Mouse (Mus musculus): Measurements from ENCODE around the gene Pik3r1. TPM values are rescaled to one million over a fixed set of nuclear protein-coding genes. Genes with fewer than 3 reads are reported as not detected.

The Pik3r1 gene
- polyA plus RNA-seq, 1 experiment from 2014 or later = 63.3 TPM

DNA sequence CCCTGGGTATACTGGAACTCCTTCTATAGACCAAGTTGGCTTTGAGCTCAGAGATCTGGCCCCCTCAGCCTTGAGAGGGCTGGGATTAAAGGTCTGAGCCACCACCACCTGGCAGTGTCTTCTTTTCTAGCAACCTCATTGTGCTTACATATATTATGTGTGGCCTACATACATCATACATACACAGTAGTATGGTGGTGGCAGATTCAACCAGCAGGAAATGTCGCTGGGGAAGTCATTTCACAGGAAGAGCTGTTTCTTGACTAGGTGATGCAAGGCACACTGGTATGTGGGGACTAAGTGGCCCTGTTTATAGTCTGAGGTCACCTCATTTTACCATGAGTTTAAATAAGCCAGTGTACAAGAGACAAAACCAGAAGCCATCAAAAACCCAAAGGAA lies 87.9 kb downstream of the Pik3r1 start:
- no peak overlapping the region for H3K27ac ChIP-seq (replicated peaks; ENCODE audit: low read depth, low read length)
- DNase-seq (no peak), ATAC-seq (ENCODE audit: low FRiP score, low TSS enrichment) (no peak)
- no peaks in the 10 kb centered on the region for H3K9me3 ChIP-seq (ENCODE audit: control insufficient read depth, low read length)
- H3K4me2 ChIP-seq (ENCODE audit: low read length) = no peak overlapping the region
- H3K9ac ChIP-seq (replicated peaks; ENCODE audit: low read length) = no peak overlapping the region
- 93% methylated on average over 1 of the region's 1 CpGs for WGBS
- no peak overlapping the region for H3K4me3 ChIP-seq (replicated peaks; ENCODE audit: low read depth, low read length)
- H3K4me1 ChIP-seq (ENCODE audit: control insufficient read depth, insufficient read depth, low read length) = no peaks in the 10 kb centered on the region
- peaks cover 20% of the 10 kb centered on the region for H3K36me3 ChIP-seq (ENCODE audit: control insufficient read depth, insufficient read depth, low read length)
- no peaks in the 10 kb centered on the region for H3K27me3 ChIP-seq (ENCODE audit: control insufficient read depth, insufficient read depth, low read length)

- Histone ChIP-seq H3K4me2 (ENCODE audit: low read length) (no peak overlapping the region), H3K9me3 (ENCODE audit: control insufficient read depth, low read length) (no peaks in the 10 kb centered on the region), H3K36me3 (ENCODE audit: control insufficient read depth, insufficient read depth, low read length) (peaks cover 10% of the 10 kb centered on the region), H3K27me3 (ENCODE audit: control insufficient read depth, insufficient read depth, low read length) (no peaks in the 10 kb centered on the region), H3K4me1 (ENCODE audit: control insufficient read depth, insufficient read depth, low read length) (no peaks in the 10 kb centered on the region), H3K27ac (replicated peaks; ENCODE audit: low read depth, low read length) (no peak overlapping the region), H3K9ac (replicated peaks; ENCODE audit: low read length) (no peak overlapping the region), H3K4me3 (replicated peaks; ENCODE audit: low read depth, low read length) (no peak overlapping the region)
- 96% methylated on average over 1 of the region's 1 CpGs for WGBS
- ATAC-seq (ENCODE audit: low FRiP score, low TSS enrichment) = no peak
- DNase-seq = no peak
These were observed 89.0 kb downstream of the Pik3r1 start for GRCm38 (mm10) chr13:101678984-101679383.

- no peak overlapping the region for H3K4me2 ChIP-seq (ENCODE audit: low read length)
- H3K4me3 ChIP-seq (replicated peaks; ENCODE audit: low read depth, low read length) = no peak overlapping the region
- no peak overlapping the region for H3K9ac ChIP-seq (replicated peaks; ENCODE audit: low read length)
- peaks cover 3% of the 10 kb centered on the region for H3K36me3 ChIP-seq (ENCODE audit: control insufficient read depth, insufficient read depth, low read length)
- DNase-seq (no peak), ATAC-seq (ENCODE audit: low FRiP score, low TSS enrichment) (no peak)
- 90% methylated on average over 4 of the region's 4 CpGs for WGBS
- no peaks in the 10 kb centered on the region for H3K27me3 ChIP-seq (ENCODE audit: control insufficient read depth, insufficient read depth, low read length)
- H3K4me1 ChIP-seq (ENCODE audit: control insufficient read depth, insufficient read depth, low read length) = no peaks in the 10 kb centered on the region
- no peak overlapping the region for H3K27ac ChIP-seq (replicated peaks; ENCODE audit: low read depth, low read length)
- no peaks in the 10 kb centered on the region for H3K9me3 ChIP-seq (ENCODE audit: control insufficient read depth, low read length)
These were observed 90.0 kb downstream of the Pik3r1 start for GRCm38 (mm10) chr13:101678036-101678435.

DNA sequence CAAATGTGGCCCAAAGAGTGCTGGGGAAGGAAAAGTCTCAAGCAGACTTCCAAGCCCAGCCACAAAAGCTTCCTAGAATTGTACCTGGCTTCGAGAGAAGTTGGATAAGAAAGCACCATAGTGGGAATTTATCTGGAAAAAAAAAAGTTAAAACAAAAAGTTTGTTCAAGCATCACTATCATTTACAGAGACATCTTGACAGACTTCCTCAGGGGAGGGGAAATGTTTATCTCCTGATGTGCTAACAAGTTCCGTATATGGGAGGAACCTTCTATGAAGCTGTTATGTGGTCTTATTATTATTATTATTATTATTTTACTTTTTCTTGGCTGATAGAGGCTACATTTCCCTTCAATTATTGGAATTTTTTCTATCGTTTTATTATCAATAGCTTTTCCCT lies 94.1 kb downstream of the Pik3r1 start:
- Histone ChIP-seq H3K9me3 (ENCODE audit: control insufficient read depth, low read length) (no peaks in the 10 kb centered on the region), H3K9ac (replicated peaks; ENCODE audit: low read length) (no peak overlapping the region), H3K27ac (replicated peaks; ENCODE audit: low read depth, low read length) (no peak overlapping the region), H3K4me3 (replicated peaks; ENCODE audit: low read depth, low read length) (no peak overlapping the region), H3K36me3 (ENCODE audit: control insufficient read depth, insufficient read depth, low read length) (no peaks in the 10 kb centered on the region), H3K27me3 (ENCODE audit: control insufficient read depth, insufficient read depth, low read length) (no peaks in the 10 kb centered on the region), H3K4me2 (ENCODE audit: low read length) (no peak overlapping the region), H3K4me1 (ENCODE audit: control insufficient read depth, insufficient read depth, low read length) (no peaks in the 10 kb centered on the region)
- DNase-seq = no peak
- no peak for ATAC-seq (ENCODE audit: low FRiP score, low TSS enrichment)
- WGBS = 93% methylated on average over 3 of the region's 3 CpGs

DNA sequence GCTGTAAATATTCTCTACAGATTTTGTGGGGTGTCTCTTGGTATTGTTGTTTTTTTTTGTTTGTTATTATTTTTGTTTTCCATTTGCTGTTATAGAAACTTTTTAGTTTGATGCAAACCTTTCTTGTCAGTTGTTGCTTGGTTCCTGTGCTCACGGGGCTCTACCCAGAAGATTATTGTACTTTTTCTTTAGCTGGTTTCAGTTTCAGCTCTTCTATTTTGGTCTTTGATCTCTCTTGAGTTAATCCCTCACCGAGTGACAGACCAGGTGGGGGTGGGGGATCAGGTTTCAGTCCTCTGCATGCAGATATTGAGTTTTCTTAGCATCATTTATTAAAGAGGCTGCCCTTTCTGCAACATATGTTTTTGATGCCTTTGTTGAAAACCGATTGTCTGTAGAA lies 99.2 kb downstream of the Pik3r1 start:
- H3K36me3 ChIP-seq (ENCODE audit: control insufficient read depth, insufficient read depth, low read length) = no peaks in the 10 kb centered on the region
- H3K4me1 ChIP-seq (ENCODE audit: control insufficient read depth, insufficient read depth, low read length) = no peaks in the 10 kb centered on the region
- 32% methylated on average over 3 of the region's 3 CpGs for WGBS
- ATAC-seq (ENCODE audit: low FRiP score, low TSS enrichment) (no peak), DNase-seq (no peak)
- H3K9ac ChIP-seq (replicated peaks; ENCODE audit: low read length) = no peak overlapping the region
- H3K9me3 ChIP-seq (ENCODE audit: control insufficient read depth, low read length) = peaks cover 9% of the 10 kb centered on the region
- H3K4me3 ChIP-seq (replicated peaks; ENCODE audit: low read depth, low read length) = no peak overlapping the region
- H3K27me3 ChIP-seq (ENCODE audit: control insufficient read depth, insufficient read depth, low read length) = no peaks in the 10 kb centered on the region
- no peak overlapping the region for H3K27ac ChIP-seq (replicated peaks; ENCODE audit: low read depth, low read length)
- no peak overlapping the region for H3K4me2 ChIP-seq (ENCODE audit: low read length)

- Histone ChIP-seq H3K4me2 (ENCODE audit: low read length) (no peak overlapping the region), H3K27me3 (ENCODE audit: control insufficient read depth, insufficient read depth, low read length) (no peaks in the 10 kb centered on the region), H3K4me3 (replicated peaks; ENCODE audit: low read depth, low read length) (no peak overlapping the region), H3K4me1 (ENCODE audit: control insufficient read depth, insufficient read depth, low read length) (no peaks in the 10 kb centered on the region), H3K9ac (replicated peaks; ENCODE audit: low read length) (no peak overlapping the region), H3K9me3 (ENCODE audit: control insufficient read depth, low read length) (peaks cover 9% of the 10 kb centered on the region), H3K36me3 (ENCODE audit: control insufficient read depth, insufficient read depth, low read length) (no peaks in the 10 kb centered on the region), H3K27ac (replicated peaks; ENCODE audit: low read depth, low read length) (no peak overlapping the region)
- WGBS = 84% methylated on average over 5 of the region's 5 CpGs
- no peak for ATAC-seq (ENCODE audit: low FRiP score, low TSS enrichment)
- no peak for DNase-seq
These were observed 104.0 kb downstream of the Pik3r1 start for GRCm38 (mm10) chr13:101664010-101664409.

DNA sequence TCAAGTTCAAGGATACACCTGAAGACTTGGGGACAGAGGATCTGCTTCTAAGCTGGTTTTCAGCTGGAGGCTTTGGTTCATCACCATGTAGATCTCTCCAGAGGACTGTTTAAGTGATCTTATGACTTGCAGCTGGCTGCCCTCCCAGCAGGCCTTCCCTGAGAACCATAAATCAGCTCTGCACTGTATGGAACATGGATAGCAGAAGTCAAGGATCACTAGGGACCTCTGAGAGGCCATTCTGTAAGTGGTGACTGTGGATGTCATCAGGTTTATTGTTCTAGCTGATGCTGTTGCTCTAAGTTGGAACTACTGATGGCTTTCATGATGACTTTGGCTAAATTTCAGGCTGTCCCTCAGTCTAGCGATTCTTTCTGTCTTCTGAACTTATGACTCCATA lies 105.1 kb downstream of the Pik3r1 start:
- Histone ChIP-seq H3K4me1 (ENCODE audit: control insufficient read depth, insufficient read depth, low read length) (no peaks in the 10 kb centered on the region), H3K27ac (replicated peaks; ENCODE audit: low read depth, low read length) (no peak overlapping the region), H3K27me3 (ENCODE audit: control insufficient read depth, insufficient read depth, low read length) (no peaks in the 10 kb centered on the region), H3K4me2 (ENCODE audit: low read length) (no peak overlapping the region), H3K4me3 (replicated peaks; ENCODE audit: low read depth, low read length) (no peak overlapping the region), H3K36me3 (ENCODE audit: control insufficient read depth, insufficient read depth, low read length) (no peaks in the 10 kb centered on the region), H3K9ac (replicated peaks; ENCODE audit: low read length) (no peak overlapping the region), H3K9me3 (ENCODE audit: control insufficient read depth, low read length) (peaks cover 4% of the 10 kb centered on the region; the same call in 1 of the 2 replicates)
- WGBS = 97% methylated on average over 1 of the region's 1 CpGs
- no peak for ATAC-seq (ENCODE audit: low FRiP score, low TSS enrichment)
- no peak for DNase-seq

- Histone ChIP-seq H3K4me2 (ENCODE audit: low read length) (no peak overlapping the region), H3K4me3 (replicated peaks; ENCODE audit: low read depth, low read length) (no peak overlapping the region), H3K27me3 (ENCODE audit: control insufficient read depth, insufficient read depth, low read length) (no peaks in the 10 kb centered on the region), H3K9ac (replicated peaks; ENCODE audit: low read length) (no peak overlapping the region), H3K36me3 (ENCODE audit: control insufficient read depth, insufficient read depth, low read length) (no peaks in the 10 kb centered on the region), H3K27ac (replicated peaks; ENCODE audit: low read depth, low read length) (no peak overlapping the region), H3K9me3 (ENCODE audit: control insufficient read depth, low read length) (no peaks in the 10 kb centered on the region), H3K4me1 (ENCODE audit: control insufficient read depth, insufficient read depth, low read length) (no peaks in the 10 kb centered on the region)
- 94% methylated on average over 6 of the region's 6 CpGs for WGBS
- no peak for DNase-seq
- no peak for ATAC-seq (ENCODE audit: low FRiP score, low TSS enrichment)
These were observed 106.5 kb downstream of the Pik3r1 start for GRCm38 (mm10) chr13:101661567-101661966.

- Histone ChIP-seq H3K27ac (replicated peaks; ENCODE audit: low read depth, low read length) (no peak overlapping the region), H3K4me1 (ENCODE audit: control insufficient read depth, insufficient read depth, low read length) (no peaks in the 10 kb centered on the region), H3K36me3 (ENCODE audit: control insufficient read depth, insufficient read depth, low read length) (no peaks in the 10 kb centered on the region), H3K4me3 (replicated peaks; ENCODE audit: low read depth, low read length) (no peak overlapping the region), H3K9me3 (ENCODE audit: control insufficient read depth, low read length) (no peaks in the 10 kb centered on the region), H3K27me3 (ENCODE audit: control insufficient read depth, insufficient read depth, low read length) (no peaks in the 10 kb centered on the region), H3K4me2 (ENCODE audit: low read length) (no peak overlapping the region), H3K9ac (replicated peaks; ENCODE audit: low read length) (no peak overlapping the region)
- WGBS = 97% methylated on average over 2 of the region's 2 CpGs
- ATAC-seq (ENCODE audit: low FRiP score, low TSS enrichment) (no peak), DNase-seq (no peak)
These were observed 107.8 kb downstream of the Pik3r1 start for GRCm38 (mm10) chr13:101660187-101660586.

Measured in midbrain, embryonic 14.5 days (tissue).